Mouse (Mus musculus): ENCODE results near the gene Chst12.
"Not testable (repeated sequence)": the region's sequence is repeated elsewhere in the genome, so short reads cannot be mapped to it uniquely, and the experiment has no call there.

The Chst12 gene

DNA sequence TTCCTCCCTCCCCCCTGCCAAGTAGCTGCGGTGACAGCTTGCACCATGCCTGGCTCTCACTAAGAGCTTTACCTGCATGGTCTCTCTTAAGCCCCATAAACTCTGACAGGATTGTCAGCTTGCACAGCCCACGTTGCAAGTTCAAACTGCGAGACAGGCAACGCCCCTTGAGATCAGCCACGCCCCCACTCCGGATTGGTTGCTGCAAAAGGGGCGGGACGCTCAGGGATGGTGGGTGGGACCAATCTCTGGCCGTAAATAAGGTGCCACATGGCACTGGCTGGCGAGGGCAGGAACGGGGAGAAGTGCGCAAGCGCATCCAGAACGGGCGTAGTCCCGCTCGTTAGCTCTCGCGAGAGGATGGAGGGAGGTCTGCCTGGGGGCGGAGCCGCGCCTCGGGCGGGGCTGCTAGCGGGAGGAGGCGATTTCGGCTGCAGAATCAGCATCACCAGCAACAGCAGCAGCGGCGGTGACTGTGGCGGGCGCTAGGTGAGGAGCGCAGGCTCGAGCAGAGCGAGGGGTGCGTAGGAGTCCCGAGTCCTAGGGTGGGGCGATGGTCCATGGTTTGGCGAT lies at the start of gene Chst12:
TSS of gene Chst12 (plus strand) at position 343 of the 573 bp plus-strand sequence.
- DNase-seq = peak; percentile 100

DNA sequence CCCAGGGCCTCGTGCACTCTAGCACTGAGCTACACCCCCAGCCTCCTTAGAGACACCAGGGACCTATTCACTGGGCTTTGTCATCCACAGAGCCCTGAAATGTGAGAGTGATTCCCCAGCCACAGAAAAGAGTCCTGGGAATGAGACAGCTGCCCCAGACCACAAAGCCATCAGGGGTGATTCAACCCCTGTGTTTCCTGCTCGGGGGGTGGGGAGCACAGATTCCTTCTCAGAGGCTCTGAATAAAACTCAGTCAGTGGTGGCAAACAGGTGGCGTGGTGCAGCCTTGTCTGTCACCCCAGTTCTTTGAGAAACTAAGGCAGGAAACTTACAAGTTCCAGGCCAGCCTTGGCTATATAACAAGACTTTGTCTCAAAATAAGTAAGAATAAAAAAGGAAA lies 43.9 kb upstream of the Chst12 start:
- no peak for DNase-seq

GRCm38 (mm10) chr5:140463151-140463550 lies 42.2 kb upstream of the Chst12 start:
- not testable (repeated sequence) for DNase-seq

DNA sequence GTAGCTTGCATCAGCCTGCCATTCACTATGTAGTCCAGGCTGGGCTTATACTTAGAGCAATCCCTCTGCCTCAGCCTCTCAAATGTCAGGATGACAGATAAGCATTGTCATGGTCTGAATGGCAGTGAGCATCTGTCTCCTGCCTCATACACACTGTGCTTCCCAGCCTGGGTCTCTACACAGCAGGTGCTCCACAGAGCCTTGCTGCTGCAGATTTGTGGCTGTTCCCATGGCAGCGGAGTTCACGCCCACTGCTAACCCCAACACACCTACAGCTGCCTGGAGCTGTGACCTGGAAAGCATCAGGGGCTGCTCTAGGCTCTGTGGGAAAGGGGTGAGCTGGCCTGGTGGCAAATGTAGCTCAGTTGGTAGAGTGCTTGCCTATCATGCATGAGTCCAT lies 40.4 kb upstream of the Chst12 start:
- DNase-seq = peak; percentile 12

- peak; percentile 44 for DNase-seq
Observed at GRCm38 (mm10) chr5:140472336-140472735, 33.0 kb upstream of the Chst12 start.

GRCm38 (mm10) chr5:140481458-140481857 lies 23.9 kb upstream of the Chst12 start:
- DNase-seq = no peak

- DNase-seq = no peak
Observed at GRCm38 (mm10) chr5:140491142-140491541, 14.2 kb upstream of the Chst12 start.

GRCm38 (mm10) chr5:140492684-140493233 lies 12.6 kb upstream of the Chst12 start:
- DNase-seq = no peak

DNA sequence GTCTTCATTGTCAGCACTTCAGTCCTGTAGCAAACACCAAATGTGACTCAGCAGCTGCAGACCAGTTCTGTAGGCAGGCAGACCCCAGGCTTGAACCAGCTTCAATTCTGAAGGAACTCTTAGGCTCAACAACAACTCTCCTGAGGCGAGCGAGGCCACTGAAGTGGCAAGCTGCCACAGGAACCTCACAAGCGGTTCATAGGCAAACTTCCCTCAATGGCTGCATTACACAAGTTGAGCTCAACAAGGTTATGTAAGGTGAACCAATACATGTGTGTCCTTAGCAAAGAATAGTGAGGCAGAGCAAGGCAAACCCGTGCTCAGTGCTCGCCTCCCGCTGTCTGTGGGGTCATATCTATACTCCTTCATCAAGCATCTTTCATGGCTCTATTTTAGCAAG lies 7.2 kb upstream of the Chst12 start:
- no peak for DNase-seq

DNA sequence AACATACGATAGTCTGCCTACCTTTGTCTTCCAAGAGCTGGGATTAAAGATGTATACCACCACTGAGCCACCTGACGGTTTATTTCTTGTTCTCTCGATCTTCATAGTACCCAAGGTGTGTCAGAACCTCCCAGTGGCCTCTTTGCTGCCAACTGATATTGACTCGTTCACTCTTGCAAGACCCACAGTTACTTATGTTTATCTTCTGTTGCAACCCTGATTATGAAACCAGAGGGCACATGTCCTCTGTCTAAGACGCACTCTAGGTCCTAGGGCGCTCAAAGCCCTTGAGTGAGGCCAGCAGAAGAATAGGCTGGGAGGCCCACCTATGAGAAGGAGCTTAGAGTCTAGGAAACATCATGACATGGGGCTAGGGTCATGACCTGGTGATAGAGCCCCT lies 4.6 kb upstream of the Chst12 start:
- no peak for DNase-seq

DNA sequence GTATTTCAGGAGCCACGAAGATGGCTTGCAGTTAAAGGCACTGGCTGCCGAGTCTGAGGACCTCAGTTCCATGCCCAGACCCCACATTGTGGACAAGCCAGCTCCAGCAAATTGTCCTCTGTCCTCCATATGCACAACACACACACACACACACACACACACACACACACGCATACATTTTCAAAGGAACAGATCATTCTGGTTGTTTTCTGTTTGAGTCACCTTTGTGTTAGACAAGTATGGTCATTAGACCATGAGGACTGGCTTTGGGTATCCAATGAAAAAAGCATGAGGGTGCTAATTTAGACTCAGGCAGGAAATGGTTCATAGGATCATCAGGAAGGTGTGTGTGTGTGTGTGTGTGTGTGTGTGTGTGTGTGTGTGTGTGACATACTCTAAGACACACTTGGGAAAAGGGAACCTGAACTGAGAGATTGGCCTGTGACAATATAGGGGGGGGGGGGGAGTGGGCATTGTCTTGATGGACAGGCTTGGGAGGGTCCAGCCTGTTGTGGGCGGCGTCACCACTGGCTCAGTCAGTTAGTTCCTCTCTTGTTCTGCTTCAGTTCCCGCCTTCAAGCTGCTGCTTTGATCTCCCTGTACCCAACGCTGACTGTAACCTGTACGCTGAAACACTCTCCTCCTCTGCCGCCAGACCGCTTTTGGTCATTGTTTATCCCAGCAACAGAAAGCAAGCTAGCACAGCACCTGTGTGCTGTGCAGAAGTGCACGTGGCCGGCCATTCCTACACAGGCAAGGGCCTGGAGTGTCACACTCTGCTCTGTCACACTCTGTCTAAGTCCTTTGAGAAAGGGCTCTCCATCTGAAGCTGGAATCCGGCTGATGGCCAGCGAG lies 3.1 kb upstream of the Chst12 start:
- DNase-seq = peak; percentile 29

DNA sequence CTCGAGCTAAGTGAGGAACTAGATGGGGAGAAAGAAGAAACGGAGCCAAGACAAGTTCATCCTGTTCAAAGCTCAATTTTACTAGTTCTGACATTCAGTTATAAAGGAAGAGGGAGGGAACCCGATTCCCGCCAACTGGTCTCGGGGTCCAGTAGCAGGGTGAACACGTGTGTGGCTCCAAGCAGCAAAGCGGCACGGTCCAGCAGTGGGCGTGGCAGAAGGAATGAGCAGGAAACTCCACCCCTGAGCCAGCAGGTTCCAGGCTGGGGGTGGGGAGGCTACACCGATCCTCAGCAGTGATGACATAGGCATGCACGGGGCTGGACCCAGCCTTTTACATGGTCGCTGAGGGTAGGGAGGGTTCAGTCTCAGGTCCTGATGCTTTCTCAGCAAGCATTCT lies 2.4 kb upstream of the Chst12 start:
- DNase-seq = peak; percentile 45

DNA sequence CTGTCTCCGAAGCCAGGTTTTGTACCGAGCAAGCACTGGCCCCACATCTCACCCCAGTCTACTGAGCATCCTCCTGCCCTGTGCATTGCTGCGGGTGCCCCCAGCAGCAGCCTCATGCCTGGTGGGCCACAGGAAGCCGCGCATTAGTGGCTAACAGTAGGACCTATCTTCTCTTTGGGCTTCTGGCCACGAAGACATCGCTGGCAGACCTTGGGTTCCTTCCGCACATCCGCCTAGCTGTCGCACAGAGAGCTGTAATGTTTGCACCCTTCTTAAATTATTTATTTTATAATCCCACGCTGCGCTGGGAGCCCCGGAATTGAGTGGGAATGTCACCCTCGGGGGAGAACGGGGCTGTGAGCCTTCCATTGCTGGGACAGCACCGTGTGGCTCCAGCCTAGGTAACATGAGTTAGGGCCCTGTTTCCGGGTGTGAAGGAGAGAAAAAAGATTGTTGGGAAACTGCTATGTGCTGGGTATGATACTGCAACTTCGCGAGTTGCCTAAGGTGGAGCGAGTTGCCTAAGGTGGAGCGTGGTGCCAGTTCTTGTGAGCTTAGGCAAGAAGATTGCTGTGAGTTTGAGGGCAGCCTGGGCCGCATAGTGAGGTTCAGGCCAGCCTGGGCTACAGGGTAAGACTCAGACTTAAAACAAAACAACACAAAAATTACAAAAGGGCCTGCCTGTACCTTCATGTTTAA lies 895 bp downstream of the Chst12 start:
- peak; percentile 38 for DNase-seq

- DNase-seq = no peak
Observed at GRCm38 (mm10) chr5:140507466-140508208, 2.3 kb downstream of the Chst12 start.

- no peak for DNase-seq
Observed at GRCm38 (mm10) chr5:140508686-140509085, 3.3 kb downstream of the Chst12 start.

- DNase-seq = no peak
Observed at GRCm38 (mm10) chr5:140509204-140509603, 3.9 kb downstream of the Chst12 start.

- peak; percentile 38 for DNase-seq
Observed at GRCm38 (mm10) chr5:140510012-140511000, 5.0 kb downstream of the Chst12 start.

GRCm38 (mm10) chr5:140513921-140514320 lies 8.6 kb downstream of the Chst12 start:
- DNase-seq = no peak

DNA sequence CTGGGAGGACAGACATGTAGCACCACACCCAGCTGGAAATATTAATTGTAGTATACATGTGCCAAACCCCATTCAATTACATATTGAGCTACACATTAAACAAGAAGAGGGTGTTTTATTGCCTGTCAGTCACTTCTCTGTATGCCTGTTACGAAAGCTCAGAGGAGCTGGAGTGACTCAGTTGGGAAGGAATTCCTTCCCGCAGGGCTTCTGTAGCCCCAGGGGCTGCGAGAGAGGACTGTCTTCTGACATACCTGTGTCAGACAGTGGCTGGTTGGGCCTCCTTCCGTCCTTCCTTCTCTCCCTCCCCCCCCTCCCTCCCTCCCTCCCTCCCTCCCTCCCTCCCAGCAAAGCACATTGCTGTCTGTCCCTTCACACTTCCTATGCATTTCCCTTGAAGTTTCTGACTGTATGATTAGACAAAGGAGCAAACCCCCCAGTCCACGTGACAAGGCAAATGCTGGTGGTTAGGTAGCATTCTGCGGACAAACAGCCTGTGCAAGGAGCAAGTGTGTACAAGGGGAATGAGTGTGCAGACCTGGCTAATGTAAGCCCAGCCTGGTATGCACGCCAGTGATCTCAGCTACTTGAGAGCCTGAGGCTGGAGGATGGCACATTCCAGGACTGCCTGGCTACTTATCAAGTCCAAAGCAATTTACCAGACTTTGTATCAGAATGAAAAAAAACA lies 9.6 kb downstream of the Chst12 start:
- no peak for DNase-seq

- DNase-seq = peak; percentile 8
Observed at GRCm38 (mm10) chr5:140517159-140517920, 12.0 kb downstream of the Chst12 start.
